12 mouse cellular contexts compared by ENCODE assay signal in the genomic region with DNA sequence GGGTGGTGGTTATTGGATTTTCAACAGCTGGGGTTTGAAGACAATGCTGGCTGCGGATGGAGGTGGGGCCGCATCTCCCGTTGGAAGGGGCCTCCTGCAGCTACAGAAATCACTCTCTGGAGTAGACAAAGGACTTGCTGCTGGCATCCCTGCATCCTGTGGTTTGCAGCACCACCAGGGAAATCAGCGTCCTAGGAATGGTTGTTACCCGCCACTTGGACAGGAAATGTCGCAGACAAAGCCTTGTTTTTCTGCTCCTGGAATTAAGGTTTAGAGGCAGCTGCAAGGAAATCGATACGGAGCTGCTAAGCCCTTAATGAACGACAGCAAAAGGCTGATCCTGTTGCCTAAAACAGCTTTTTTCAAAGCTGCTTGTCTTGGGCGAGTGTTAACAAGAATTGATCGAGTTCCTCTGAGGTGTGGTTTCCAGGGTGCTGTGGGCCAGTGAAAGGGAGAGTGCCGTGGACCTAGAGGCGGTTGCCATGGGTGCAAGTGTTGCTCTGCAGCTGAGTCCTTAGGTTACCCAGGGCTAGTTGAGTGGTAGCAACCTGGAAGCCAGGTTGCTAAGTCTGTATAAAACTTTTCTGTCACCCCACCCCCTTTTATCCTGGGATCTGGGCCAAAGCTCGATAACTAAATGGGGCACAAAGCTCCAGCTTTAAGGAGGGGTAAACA.
DNase-seq lines count a peak whose midpoint lies in the region; ATAC-seq and TF ChIP-seq lines count a peak whose summit lies in the region.
"Had no signal": no experiment of that assay in that cellular context is flagged by ENCODE, and none has a peak within 500 bp of the region (broad histone marks: within the 10 kb centered on the region; RNA-seq: fewer than 3 reads in every experiment).

No protein-coding gene starts in this region.

- H3K27ac ChIP-seq in forebrain, embryonic 15.5 days (replicated peaks) = peak overlapping the region; percentile 77
- no peak overlapping the region for H3K27ac ChIP-seq in limb, embryonic 15.5 days
- H3K27ac ChIP-seq in stomach, postnatal 0 days (replicated peaks) = no peak overlapping the region
- no peak overlapping the region for H3K27ac ChIP-seq in lung, postnatal 0 days (ENCODE audit: low read length)

- 0 out of 2 replicates have a peak overlapping the region, but pooled peaks have one; percentile 8 for H3K4me2 ChIP-seq in forebrain, embryonic 15.5 days (replicated peaks)
- H3K4me2 ChIP-seq in limb, embryonic 15.5 days = no peak overlapping the region
- H3K4me2 ChIP-seq in stomach, postnatal 0 days (replicated peaks; ENCODE audit: low read depth) = no peak overlapping the region
- no peak overlapping the region for H3K4me2 ChIP-seq in lung, postnatal 0 days (replicated peaks; ENCODE audit: low read depth, low read length)

- no peaks in the 10 kb centered on the region for H3K27me3 ChIP-seq in forebrain, embryonic 15.5 days
- no peaks in the 10 kb centered on the region for H3K27me3 ChIP-seq in limb, embryonic 15.5 days
- H3K27me3 ChIP-seq in stomach, postnatal 0 days (ENCODE audit: control insufficient read depth, insufficient read depth, low read length) = no peaks in the 10 kb centered on the region
- H3K27me3 ChIP-seq in lung, postnatal 0 days (replicated peaks; ENCODE audit: insufficient read depth, low read length) = no peaks in the 10 kb centered on the region

- no peak for TF ChIP-seq CTCF in stomach, postnatal 0 days (IDR thresholded peaks at IDR 0.05; ENCODE audit: low read depth)
- no peak for TF ChIP-seq CTCF in lung, postnatal 0 days (IDR thresholded peaks at IDR 0.05)

- H3K36me3 ChIP-seq in forebrain, embryonic 15.5 days = no peaks in the 10 kb centered on the region
- no peaks in the 10 kb centered on the region for H3K36me3 ChIP-seq in limb, embryonic 15.5 days
- H3K36me3 ChIP-seq in stomach, postnatal 0 days (ENCODE audit: control insufficient read depth, insufficient read depth, low read length) = no peaks in the 10 kb centered on the region
- no peaks in the 10 kb centered on the region for H3K36me3 ChIP-seq in lung, postnatal 0 days (ENCODE audit: insufficient read depth, low read length)

- WGBS in forebrain, embryonic 15.5 days = 4% methylated on average over 14 of the region's 14 CpGs
- 15% methylated on average over 14 of the region's 14 CpGs for WGBS in limb, embryonic 15.5 days
- 11% methylated on average over 14 of the region's 14 CpGs for WGBS in stomach, postnatal 0 days
- 19% methylated on average over 14 of the region's 14 CpGs for WGBS in lung, postnatal 0 days

- TF ChIP-seq EP300 in stomach, postnatal 0 days (optimal IDR thresholded peaks at IDR 0.05) = no peak
- no peak for TF ChIP-seq EP300 in lung, postnatal 0 days (IDR thresholded peaks at IDR 0.05)

- H3K9me3 ChIP-seq in forebrain, embryonic 15.5 days = no peaks in the 10 kb centered on the region
- no peaks in the 10 kb centered on the region for H3K9me3 ChIP-seq in limb, embryonic 15.5 days
- H3K9me3 ChIP-seq in stomach, postnatal 0 days (ENCODE audit: control insufficient read depth, low read length) = no peaks in the 10 kb centered on the region
- H3K9me3 ChIP-seq in lung, postnatal 0 days (ENCODE audit: low read length) = no peaks in the 10 kb centered on the region

- DNase-seq in lung, postnatal 25 days (ENCODE audit: low spot score) = peak; percentile 7
- no peak for DNase-seq in lung, postnatal 4 days
- peak; percentile 66 for DNase-seq in retina, embryonic 14.5 days (ENCODE audit: low spot score)
- DNase-seq in left cerebral cortex, adult 11 months (ENCODE audit: low spot score) = no peak
- DNase-seq in stomach, postnatal 0 days (ENCODE audit: low spot score) = no peak
- no peak for DNase-seq in lung, postnatal 0 days (ENCODE audit: low spot score)
- DNase-seq: cerebellum, adult 18-20 months; gastrocnemius, postnatal 36 days; kidney, adult 11 months had no signal

- no peak for ATAC-seq in forebrain, embryonic 15.5 days (replicated peaks)
- ATAC-seq in limb, embryonic 15.5 days (ENCODE audit: insufficient number of reproducible peaks, low FRiP score, low TSS enrichment, low read depth) = 0 out of 2 replicates have a peak, but pooled peaks have one; percentile 49
- no peak for ATAC-seq in stomach, postnatal 0 days (ENCODE audit: low FRiP score, low TSS enrichment)
- ATAC-seq in lung, postnatal 0 days = no peak

- no peak overlapping the region; the same call in 1 of the 2 replicates for H3K9ac ChIP-seq in forebrain, embryonic 15.5 days (replicated peaks)
- H3K9ac ChIP-seq in limb, embryonic 15.5 days = no peak overlapping the region
- no peak overlapping the region for H3K9ac ChIP-seq in stomach, postnatal 0 days (ENCODE audit: low read length)
- H3K9ac ChIP-seq in lung, postnatal 0 days (replicated peaks; ENCODE audit: low read depth) = no peak overlapping the region

- no peak overlapping the region for H3K4me3 ChIP-seq in forebrain, embryonic 15.5 days
- no peak overlapping the region for H3K4me3 ChIP-seq in limb, embryonic 15.5 days
- H3K4me3 ChIP-seq in stomach, postnatal 0 days (ENCODE audit: low read depth, low read length) = no peak overlapping the region
- H3K4me3 ChIP-seq in lung, postnatal 0 days (ENCODE audit: low read depth, low read length) = no peak overlapping the region
- H3K4me3 ChIP-seq: megakaryocyte, embryonic 14.5 days had no signal

- H3K4me1 ChIP-seq in forebrain, embryonic 15.5 days = peaks cover 39% of the 10 kb centered on the region
- H3K4me1 ChIP-seq in limb, embryonic 15.5 days = peaks cover 16% of the 10 kb centered on the region
- H3K4me1 ChIP-seq in stomach, postnatal 0 days (replicated peaks; ENCODE audit: control insufficient read depth, insufficient read depth) = no peaks in the 10 kb centered on the region
- no peaks in the 10 kb centered on the region for H3K4me1 ChIP-seq in lung, postnatal 0 days (ENCODE audit: insufficient read depth, low read depth, low read length)

Comparison
In these comparisons a context has a peak if more than half of its experiments do, and no peak if none do; other contexts are left out.
1. DNase-seq: peak in lung, postnatal 25 days (single experiment) and retina, embryonic 14.5 days (single experiment); none in lung, postnatal 4 days (0 of 2), left cerebral cortex, adult 11 months (single experiment), stomach, postnatal 0 days (single experiment) and lung, postnatal 0 days (single experiment).